Mouse (Mus musculus): ENCODE data around the gene Taok3. TPM values are rescaled to one million over a fixed set of nuclear protein-coding genes. Genes with fewer than 3 reads are reported as not detected.

Taok3 gene
- total and polyA plus RNA-seq, 2 experiments from 2014 or later, result 30.1 to 61.9 TPM

- H3K27me3 ChIP-seq (ENCODE audit: insufficient read depth, low read length), result no peaks in the 10 kb centered on the region
- no peak overlapping the region for H3K9ac ChIP-seq (replicated peaks; ENCODE audit: low read length, poor library complexity, severe bottlenecking)
- H3K9me3 ChIP-seq (ENCODE audit: low read length), result no peaks in the 10 kb centered on the region
- TF ChIP-seq CTCF (IDR thresholded peaks at IDR 0.05), result no peak
- DNase-seq (ENCODE audit: low spot score), result no peak
- WGBS, result 85% methylated on average over 3 of the region's 3 CpGs
- no peaks in the 10 kb centered on the region for H3K4me1 ChIP-seq (ENCODE audit: insufficient read depth, low read length)
- no peak overlapping the region for H3K4me3 ChIP-seq (ENCODE audit: low read depth, low read length)
- no peak for ATAC-seq (ENCODE audit: low FRiP score)
- no peak overlapping the region for H3K4me2 ChIP-seq (ENCODE audit: low read depth, low read length, poor library complexity, severe bottlenecking)
- no peak overlapping the region for H3K27ac ChIP-seq (ENCODE audit: low read depth, low read length)
- H3K36me3 ChIP-seq (ENCODE audit: insufficient read depth, low read length), result no peaks in the 10 kb centered on the region
Observed at GRCm38 (mm10) chr5:117134889-117135456, 15.0 kb downstream of the Taok3 start.

GRCm38 (mm10) chr5:117135869-117136268 is 15.9 kb downstream of the Taok3 start:
- H3K36me3 ChIP-seq (ENCODE audit: insufficient read depth, low read length), result no peaks in the 10 kb centered on the region
- ATAC-seq (ENCODE audit: low FRiP score) (no peak), DNase-seq (ENCODE audit: low spot score) (peak; percentile 65)
- no peaks in the 10 kb centered on the region for H3K27me3 ChIP-seq (ENCODE audit: insufficient read depth, low read length)
- H3K4me3 ChIP-seq (ENCODE audit: low read depth, low read length), result no peak overlapping the region
- no peak overlapping the region for H3K9ac ChIP-seq (replicated peaks; ENCODE audit: low read length, poor library complexity, severe bottlenecking)
- H3K9me3 ChIP-seq (ENCODE audit: low read length), result no peaks in the 10 kb centered on the region
- no peaks in the 10 kb centered on the region for H3K4me1 ChIP-seq (ENCODE audit: insufficient read depth, low read length)
- no peak overlapping the region for H3K27ac ChIP-seq (ENCODE audit: low read depth, low read length)
- WGBS, result 39% methylated on average over 9 of the region's 9 CpGs
- TF ChIP-seq CTCF (IDR thresholded peaks at IDR 0.05), result no peak
- H3K4me2 ChIP-seq (ENCODE audit: low read depth, low read length, poor library complexity, severe bottlenecking), result no peak overlapping the region

- 94% methylated on average over 5 of the region's 5 CpGs for WGBS
- Histone ChIP-seq H3K27ac (ENCODE audit: low read depth, low read length) (no peak overlapping the region), H3K9me3 (ENCODE audit: low read length) (no peaks in the 10 kb centered on the region), H3K36me3 (ENCODE audit: insufficient read depth, low read length) (no peaks in the 10 kb centered on the region), H3K27me3 (ENCODE audit: insufficient read depth, low read length) (no peaks in the 10 kb centered on the region), H3K4me3 (ENCODE audit: low read depth, low read length) (no peak overlapping the region), H3K4me2 (ENCODE audit: low read depth, low read length, poor library complexity, severe bottlenecking) (no peak overlapping the region), H3K9ac (replicated peaks; ENCODE audit: low read length, poor library complexity, severe bottlenecking) (no peak overlapping the region), H3K4me1 (ENCODE audit: insufficient read depth, low read length) (no peaks in the 10 kb centered on the region)
- DNase-seq (ENCODE audit: low spot score) (no peak), ATAC-seq (ENCODE audit: low FRiP score) (no peak)
- no peak for TF ChIP-seq CTCF (IDR thresholded peaks at IDR 0.05)
Observed at GRCm38 (mm10) chr5:117136570-117136969, 16.6 kb downstream of the Taok3 start.

- WGBS, result 78% methylated on average over 10 of the region's 10 CpGs
Observed at GRCm38 (mm10) chr5:117137011-117137410, 17.1 kb downstream of the Taok3 start.

GRCm38 (mm10) chr5:117137594-117137993 is 17.7 kb downstream of the Taok3 start:
- ATAC-seq (ENCODE audit: low FRiP score) (no peak), DNase-seq (ENCODE audit: low spot score) (no peak)
- Histone ChIP-seq H3K27ac (ENCODE audit: low read depth, low read length) (no peak overlapping the region), H3K9ac (replicated peaks; ENCODE audit: low read length, poor library complexity, severe bottlenecking) (no peak overlapping the region), H3K4me2 (ENCODE audit: low read depth, low read length, poor library complexity, severe bottlenecking) (no peak overlapping the region), H3K27me3 (ENCODE audit: insufficient read depth, low read length) (no peaks in the 10 kb centered on the region), H3K4me3 (ENCODE audit: low read depth, low read length) (no peak overlapping the region), H3K36me3 (ENCODE audit: insufficient read depth, low read length) (no peaks in the 10 kb centered on the region), H3K9me3 (ENCODE audit: low read length) (no peaks in the 10 kb centered on the region), H3K4me1 (ENCODE audit: insufficient read depth, low read length) (no peaks in the 10 kb centered on the region)
- TF ChIP-seq CTCF (IDR thresholded peaks at IDR 0.05), result no peak
- 85% methylated on average over 8 of the region's 8 CpGs for WGBS

More at GRCm38 (mm10) chr5:117137011-117137410, 17.1 kb downstream of the Taok3 start:
- no peak overlapping the region for H3K4me2 ChIP-seq (ENCODE audit: low read depth, low read length, poor library complexity, severe bottlenecking)
- no peak overlapping the region for H3K9ac ChIP-seq (replicated peaks; ENCODE audit: low read length, poor library complexity, severe bottlenecking)
- H3K27ac ChIP-seq (ENCODE audit: low read depth, low read length), result no peak overlapping the region
- no peak for TF ChIP-seq CTCF (IDR thresholded peaks at IDR 0.05)
- H3K36me3 ChIP-seq (ENCODE audit: insufficient read depth, low read length), result no peaks in the 10 kb centered on the region
- no peak overlapping the region for H3K4me3 ChIP-seq (ENCODE audit: low read depth, low read length)
- DNase-seq (ENCODE audit: low spot score) (no peak), ATAC-seq (ENCODE audit: low FRiP score) (no peak)
- H3K4me1 ChIP-seq (ENCODE audit: insufficient read depth, low read length), result no peaks in the 10 kb centered on the region
- H3K27me3 ChIP-seq (ENCODE audit: insufficient read depth, low read length), result no peaks in the 10 kb centered on the region
- no peaks in the 10 kb centered on the region for H3K9me3 ChIP-seq (ENCODE audit: low read length)

GRCm38 (mm10) chr5:117138295-117138988 is 18.5 kb downstream of the Taok3 start:
- H3K9ac ChIP-seq (replicated peaks; ENCODE audit: low read length, poor library complexity, severe bottlenecking), result no peak overlapping the region
- no peak for DNase-seq (ENCODE audit: low spot score)
- 85% methylated on average over 11 of the region's 11 CpGs for WGBS

More at GRCm38 (mm10) chr5:117138295-117138988, 18.5 kb downstream of the Taok3 start:
- Histone ChIP-seq H3K27me3 (ENCODE audit: insufficient read depth, low read length) (no peaks in the 10 kb centered on the region), H3K36me3 (ENCODE audit: insufficient read depth, low read length) (no peaks in the 10 kb centered on the region), H3K9me3 (ENCODE audit: low read length) (no peaks in the 10 kb centered on the region), H3K27ac (ENCODE audit: low read depth, low read length) (no peak overlapping the region), H3K4me3 (ENCODE audit: low read depth, low read length) (no peak overlapping the region), H3K4me1 (ENCODE audit: insufficient read depth, low read length) (no peaks in the 10 kb centered on the region), H3K4me2 (ENCODE audit: low read depth, low read length, poor library complexity, severe bottlenecking) (no peak overlapping the region)
- no peak for ATAC-seq (ENCODE audit: low FRiP score)
- TF ChIP-seq CTCF (IDR thresholded peaks at IDR 0.05), result no peak

Measured in midbrain, postnatal 0 days (tissue).